Mouse (Mus musculus) layer of hippocampus, postnatal 36 days (tissue): ENCODE measurements around the gene Kcnd3. TPM values are rescaled to one million over a fixed set of nuclear protein-coding genes. Genes with fewer than 3 reads are reported as not detected.
"Not testable (repeated sequence)": the region's sequence is repeated elsewhere in the genome, so short reads cannot be mapped to it uniquely, and the experiment has no call there.

Experiments
- DNase-seq, 2 experiments: peaks; one replicate each; pipeline ENCODE4 v3.0.0; 2022
- total RNA-seq, 2 experiments: library from RNA; stranded (reverse); gene quantifications; 2 replicates each; pipeline ENCODE4 v1.2.3; 2021

Kcnd3 gene
- total RNA-seq, 2 experiments from 2014 or later = 55.8 to 56.4 TPM

DNA sequence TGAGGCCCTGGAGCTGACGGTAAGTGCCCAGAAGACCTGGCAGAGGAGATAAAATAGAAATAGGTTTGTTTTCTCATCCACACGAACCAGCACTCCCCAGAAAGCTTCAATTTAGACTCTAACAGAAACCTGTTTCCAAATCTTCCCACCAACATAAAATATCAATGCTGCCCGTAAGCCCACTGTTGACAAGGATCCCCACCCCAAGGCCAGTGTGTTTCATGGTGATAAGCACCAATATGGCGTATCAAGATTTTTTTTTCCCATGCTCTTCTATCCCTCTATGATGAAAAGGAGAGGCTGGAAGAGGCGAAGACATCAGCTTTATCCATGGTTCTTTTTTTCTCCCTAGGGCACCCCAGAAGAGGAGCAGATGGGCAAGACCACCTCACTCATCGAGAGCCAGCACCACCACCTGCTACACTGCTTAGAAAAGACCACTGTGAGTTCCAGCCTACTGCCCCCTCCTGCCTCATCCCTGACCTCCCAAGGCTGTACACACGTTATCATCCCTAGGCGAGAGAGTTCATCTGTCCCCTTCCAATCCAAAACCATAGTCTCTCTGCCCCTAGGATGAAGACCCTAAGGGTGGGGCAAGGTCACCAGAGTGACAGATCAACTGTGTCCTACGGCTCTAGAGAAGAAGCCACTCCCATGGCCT, 213.1 kb downstream of the Kcnd3 start:
- DNase-seq = no peak

- no peak for DNase-seq
Observed at GRCm38 (mm10) chr3:105666996-105667523, 214.9 kb downstream of the Kcnd3 start.

DNA sequence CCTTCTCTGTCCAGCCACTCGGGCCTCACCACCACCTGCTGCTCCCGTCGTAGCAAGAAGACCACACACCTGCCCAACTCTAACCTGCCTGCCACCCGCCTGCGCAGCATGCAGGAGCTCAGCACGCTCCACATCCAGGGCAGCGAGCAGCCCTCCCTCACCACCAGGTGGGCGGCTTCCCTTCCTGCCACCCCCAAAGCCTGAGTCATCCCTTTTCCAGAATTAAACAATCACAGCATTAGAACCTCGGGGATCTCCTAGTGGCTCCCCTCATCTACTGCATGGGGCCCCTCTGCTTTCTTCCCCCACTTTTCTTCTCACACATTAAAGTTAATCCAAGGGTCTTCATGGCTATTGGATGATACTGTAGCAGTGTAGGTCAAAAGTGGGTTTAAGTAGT, 216.0 kb downstream of the Kcnd3 start:
- DNase-seq = no peak

- DNase-seq = no peak
Observed at GRCm38 (mm10) chr3:105669776-105670175, 217.6 kb downstream of the Kcnd3 start.

- no peak for DNase-seq
Observed at GRCm38 (mm10) chr3:105670801-105671200, 218.7 kb downstream of the Kcnd3 start.

DNA sequence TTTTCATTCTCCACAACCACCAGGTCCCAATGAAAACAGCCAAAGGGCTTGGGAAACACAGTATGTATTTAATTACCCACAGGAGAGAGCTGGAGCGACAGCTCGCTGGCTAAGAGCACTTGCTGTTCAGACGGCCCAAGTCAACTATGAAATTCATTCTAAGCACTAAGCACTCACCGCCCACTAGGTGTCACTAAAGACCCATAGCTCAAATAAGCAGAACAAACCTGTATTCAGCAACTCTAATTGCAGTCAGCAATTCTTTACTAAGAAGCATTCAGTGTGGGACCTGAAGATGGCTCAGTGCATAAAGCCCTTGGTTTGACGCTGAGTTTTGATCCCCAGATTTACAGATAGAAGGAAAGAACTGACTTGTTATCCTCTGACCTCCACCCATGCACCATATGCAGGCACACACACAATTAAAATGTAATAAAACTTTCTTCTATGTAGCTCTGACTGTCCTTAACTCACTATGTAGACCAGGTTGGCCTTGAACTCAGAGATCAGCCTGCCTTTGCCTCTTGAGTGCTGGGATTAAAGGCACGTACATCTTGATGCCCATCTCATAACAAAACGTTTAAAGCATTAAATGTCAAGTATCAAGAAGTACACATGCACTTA, 222.6 kb downstream of the Kcnd3 start:
- peak; percentile 32 to 68 for DNase-seq

DNA sequence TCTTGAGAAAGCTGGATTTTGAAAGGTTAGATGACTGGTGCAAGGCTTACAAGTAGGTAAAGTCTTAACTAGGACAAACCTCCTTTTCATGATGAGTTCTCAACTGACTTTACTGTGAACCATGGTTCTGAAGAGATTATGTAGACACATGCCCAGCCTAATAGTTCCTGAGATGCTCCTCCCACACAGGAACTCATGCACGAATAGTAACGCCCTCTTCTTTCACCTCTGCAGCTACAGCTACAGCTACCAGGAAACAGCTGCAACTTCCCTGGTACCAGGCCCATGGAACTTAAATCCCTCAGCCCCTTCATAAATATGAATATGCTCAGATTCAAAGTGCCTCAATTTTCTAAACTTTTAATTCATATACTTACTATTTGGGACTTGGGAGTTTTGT, 223.8 kb downstream of the Kcnd3 start:
- DNase-seq = no peak

GRCm38 (mm10) chr3:105680346-105680745, 228.2 kb downstream of the Kcnd3 start:
- DNase-seq = no peak

DNA sequence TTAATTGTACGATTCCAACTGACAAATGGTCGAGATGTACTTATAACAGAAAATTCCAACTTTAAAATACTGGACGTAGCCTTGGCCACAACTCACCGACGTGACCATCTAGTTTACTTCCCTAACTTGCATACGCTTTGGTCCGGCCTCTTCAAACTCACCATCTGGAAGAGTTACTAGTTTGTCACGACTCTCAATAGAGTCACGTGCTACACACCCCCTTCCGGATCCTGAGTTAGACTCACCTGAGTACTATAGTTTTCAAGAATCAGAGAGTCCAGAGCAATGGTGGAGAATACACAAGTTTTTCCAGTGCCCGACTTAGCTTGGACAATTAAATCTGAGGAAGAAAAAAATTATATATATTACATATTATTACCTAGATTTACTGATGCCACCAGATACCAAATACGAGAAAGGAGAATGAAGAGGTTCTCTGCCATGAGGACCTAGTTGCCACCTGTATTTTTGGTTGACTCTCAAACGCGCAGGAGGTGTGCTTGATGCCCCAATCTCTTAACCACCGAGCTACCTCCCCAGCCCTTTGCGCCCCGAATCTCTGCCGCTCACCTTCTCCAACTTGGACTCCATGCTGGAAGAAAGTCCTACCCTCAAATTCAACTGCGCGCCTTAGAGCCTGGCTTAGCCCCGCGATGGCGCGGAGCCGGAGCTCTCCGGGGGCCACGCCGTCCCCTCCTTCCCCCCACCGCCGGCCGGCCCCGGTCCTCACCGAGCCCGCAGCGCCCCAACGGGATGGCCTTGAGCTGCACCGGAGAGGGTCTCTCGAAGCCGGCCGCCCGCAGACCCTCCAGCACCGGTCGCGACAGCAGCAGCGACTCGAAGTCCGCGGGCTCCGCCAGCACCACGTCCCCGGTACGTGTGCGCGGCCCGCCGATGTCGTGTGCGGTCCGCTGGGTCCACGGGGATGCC, 234.5 kb downstream of the Kcnd3 start:
- no peak for DNase-seq

DNA sequence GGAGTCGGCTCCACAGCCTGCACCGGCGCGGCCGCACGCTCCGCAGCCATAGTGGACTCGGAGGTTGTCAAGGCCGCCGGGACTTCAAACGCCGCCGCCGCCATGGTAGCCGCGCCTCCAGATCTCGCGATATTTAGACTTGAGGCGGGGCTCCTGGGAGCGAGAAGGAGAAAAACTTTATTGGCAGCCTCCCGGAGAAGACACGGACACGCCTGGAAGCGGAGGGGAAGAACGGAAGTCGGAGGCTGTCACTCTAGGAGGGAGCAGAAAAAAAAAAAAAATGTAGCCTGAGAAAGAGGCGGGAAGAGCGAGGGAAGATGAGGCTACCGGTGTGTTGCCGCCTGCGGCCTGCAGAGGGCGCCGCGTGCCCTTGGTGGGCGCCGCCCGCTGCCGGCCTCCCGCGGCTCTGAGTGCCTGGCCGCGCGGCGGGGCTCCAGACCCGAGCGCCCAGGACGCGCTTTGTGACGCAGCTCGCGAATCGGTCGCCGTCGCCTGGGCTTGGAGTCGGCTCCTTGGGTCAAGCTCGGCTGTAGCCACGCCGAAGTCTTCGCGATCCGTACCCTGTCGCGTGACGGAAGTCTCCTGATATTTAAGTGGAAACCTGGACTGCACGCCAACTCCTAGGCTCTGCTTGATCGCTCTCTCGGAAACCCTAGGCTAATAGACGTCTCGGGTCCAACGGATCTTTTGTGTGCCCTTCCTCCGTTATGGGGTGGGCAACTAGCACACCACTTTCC, 235.4 kb downstream of the Kcnd3 start, which contains the start of gene Ddx20:
TSS of gene Ddx20 (minus strand) at position 251 of the 737 bp plus-strand sequence.
- peak; percentile 88 to 89 for DNase-seq

- no peak for DNase-seq
Observed at GRCm38 (mm10) chr3:105688536-105688935, 236.4 kb downstream of the Kcnd3 start.

DNA sequence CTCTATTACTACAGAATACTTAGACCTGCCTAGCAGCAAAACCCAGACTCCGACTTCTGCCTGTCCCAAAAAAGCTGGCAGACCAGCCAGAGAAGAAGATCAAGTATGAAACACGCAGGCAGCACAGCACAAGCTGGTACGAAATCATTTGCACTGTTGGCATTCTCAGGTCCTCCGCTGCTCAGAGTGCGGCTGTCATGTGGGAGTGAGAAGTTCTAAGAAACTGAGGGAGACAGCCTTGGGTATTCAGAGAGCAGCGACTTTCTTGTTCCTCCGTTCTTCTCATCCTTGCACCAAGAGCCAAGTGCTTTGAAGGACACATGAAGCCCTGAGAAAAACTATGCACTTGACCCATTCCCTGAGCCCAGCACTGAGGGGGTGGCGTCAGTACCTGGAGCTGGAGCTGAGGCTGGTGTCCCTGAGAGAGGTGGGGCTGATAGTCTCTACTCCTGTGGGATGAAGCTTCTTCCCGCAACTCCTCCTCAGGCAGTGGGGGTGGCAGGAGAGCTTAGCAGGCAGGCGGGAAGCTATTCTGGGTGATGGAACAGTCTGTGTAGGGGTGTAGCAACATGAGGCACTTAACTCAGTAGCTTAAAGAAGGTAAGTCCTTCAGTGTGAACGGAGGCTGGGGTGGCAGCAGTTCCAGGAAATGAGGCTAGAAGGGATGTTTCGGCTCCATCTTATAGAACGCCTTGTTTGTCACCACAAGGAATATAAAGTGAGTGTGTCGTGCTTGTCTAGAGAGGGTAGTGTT, 241.4 kb downstream of the Kcnd3 start:
- DNase-seq = peak; percentile 45 to 66

- DNase-seq = no peak
Observed at GRCm38 (mm10) chr3:105695476-105696386, 243.6 kb downstream of the Kcnd3 start.

GRCm38 (mm10) chr3:105696387-105697147, 244.4 kb downstream of the Kcnd3 start:
- DNase-seq = no peak

DNA sequence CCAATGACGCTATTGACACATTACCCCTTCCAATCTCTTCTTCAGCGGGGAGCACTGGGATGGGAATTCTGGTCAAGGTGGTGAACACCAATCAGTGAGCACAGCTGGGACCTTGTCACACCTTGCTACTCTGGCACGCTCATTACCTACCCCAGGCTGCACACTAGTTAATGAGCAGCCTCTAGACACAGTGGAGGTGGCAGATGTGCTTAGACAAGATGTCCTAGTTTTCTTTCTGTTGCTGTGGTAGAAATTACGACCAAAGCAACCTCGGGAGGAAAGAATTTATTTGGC, 245.0 kb downstream of the Kcnd3 start:
- DNase-seq = no peak

GRCm38 (mm10) chr3:105698311-105698710, 246.2 kb downstream of the Kcnd3 start:
- DNase-seq = no peak

DNA sequence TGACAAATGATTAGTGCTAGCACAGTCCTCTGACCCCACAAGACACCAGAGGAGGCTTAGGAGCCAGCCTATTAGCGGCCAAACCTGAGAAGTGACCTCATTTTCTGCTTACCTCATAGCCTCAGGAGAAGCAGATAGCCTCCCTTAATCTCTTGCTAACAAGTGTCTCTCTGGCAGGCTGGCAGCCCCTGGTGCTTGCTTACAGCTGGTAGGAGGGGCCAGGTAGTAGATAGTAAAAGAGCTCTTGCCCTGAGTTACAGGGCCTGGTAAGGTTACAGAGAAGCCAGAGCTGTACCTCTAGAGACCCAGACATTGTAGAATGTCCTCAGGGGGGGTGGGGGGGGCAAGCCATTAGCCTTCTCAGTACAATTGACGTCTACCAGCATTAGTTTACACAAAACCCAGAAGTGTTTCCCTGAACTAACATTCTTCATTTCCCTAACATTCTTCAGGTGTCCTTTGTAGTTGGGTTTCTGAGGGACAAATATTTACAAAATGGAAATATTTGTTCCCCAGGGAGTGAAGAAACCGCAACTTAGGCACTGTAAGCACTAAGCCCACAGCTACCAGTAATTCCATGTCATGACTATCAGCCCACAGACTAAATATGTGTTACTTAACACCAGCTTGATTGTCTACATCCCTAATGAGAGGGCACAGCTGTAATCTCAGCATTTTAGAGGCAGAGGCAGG, 247.3 kb downstream of the Kcnd3 start:
- DNase-seq = no peak

GRCm38 (mm10) chr3:105700786-105701185, 248.7 kb downstream of the Kcnd3 start:
- DNase-seq = not testable (repeated sequence)

DNA sequence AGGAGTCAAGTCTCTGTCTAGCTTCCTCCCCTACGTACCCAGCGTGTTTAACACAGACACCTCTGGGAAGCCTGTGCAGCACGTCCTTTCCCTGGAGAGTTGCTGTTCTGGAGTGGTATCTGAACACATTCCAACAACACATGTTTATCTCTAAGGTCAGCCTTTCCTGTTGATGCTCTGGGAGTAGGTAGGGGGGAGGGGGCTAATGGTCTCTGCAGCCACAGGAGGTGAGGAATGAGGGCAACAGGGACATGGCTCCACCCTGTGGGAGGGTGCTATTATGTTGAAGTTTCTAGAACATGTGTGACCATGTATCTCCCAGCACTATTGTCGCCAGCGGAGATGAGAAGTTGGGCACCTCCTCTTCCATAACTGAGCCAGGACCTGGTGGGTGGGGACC, 249.3 kb downstream of the Kcnd3 start:
- DNase-seq = no peak
